Mouse (Mus musculus) erythroblast, embryonic 14.5 days (primary cell): ENCODE data around the gene Tymp.

Experiments
- GATA1 ChIP-seq: IDR thresholded peaks from 2 replicates; pipeline ENCODE4 v1.6.1; 2012; ENCODE audit warnings: low read length, inconsistent platforms, mixed read lengths
- TAL1 ChIP-seq: IDR thresholded peaks from 3 replicates; pipeline ENCODE4 v1.6.1; 2012; ENCODE audit warnings: low read length, inconsistent platforms, mixed read lengths

- TF ChIP-seq TAL1 (no peak), GATA1 (no peak)
These were observed 11.7 kb downstream of the Tymp start for GRCm38 (mm10) chr15:89365141-89365551.
